Mouse (Mus musculus) hindbrain, embryonic 15.5 days (tissue): ENCODE measurements around the gene Mthfr. TPM values are rescaled to one million over a fixed set of nuclear protein-coding genes. Genes with fewer than 3 reads are reported as not detected.

ENCODE experiments used
- ATAC-seq: fragments of 200-750 bp; cut with Nextera tagmentation; 2 replicates; pipeline ENCODE4 v1.8.0; 2017; ENCODE audit warnings: low read depth, moderate number of reproducible peaks, moderate TSS enrichment; ENCODE audit not compliant: low FRiP score
- H3K27ac ChIP-seq: fragments of 300-500 bp; sonication (generic); replicated peaks from 2 replicates; pipeline ENCODE4 v1.5.1; 2015; ENCODE audit warnings: mild to moderate bottlenecking, inconsistent platforms
- H3K27me3 ChIP-seq: fragments of 300-500 bp; sonication (generic); 2 replicates; pipeline ENCODE4 v1.6.1; 2015; ENCODE audit warnings: control low read depth, inconsistent platforms
- H3K36me3 ChIP-seq: fragments of 300-500 bp; sonication (generic); 2 replicates; pipeline ENCODE4 v1.6.1; 2015; ENCODE audit warnings: control low read depth, inconsistent platforms
- H3K4me1 ChIP-seq: fragments of 300-500 bp; sonication (generic); replicated peaks from 2 replicates; pipeline ENCODE4 v1.6.1; 2015; ENCODE audit warnings: control low read depth, inconsistent platforms
- H3K4me2 ChIP-seq: fragments of 300-500 bp; sonication (generic); 2 replicates; pipeline ENCODE4 v1.6.1; 2015; ENCODE audit warnings: moderate library complexity, mild to moderate bottlenecking, inconsistent platforms
- H3K4me3 ChIP-seq: fragments of 300-500 bp; sonication (generic); 2 replicates; pipeline ENCODE4 v1.5.1; 2015; ENCODE audit warnings: mild to moderate bottlenecking, inconsistent platforms
- H3K9ac ChIP-seq: fragments of 300-500 bp; sonication (generic); 2 replicates; pipeline ENCODE4 v1.6.1; 2015; ENCODE audit warnings: inconsistent platforms
- H3K9me3 ChIP-seq: fragments of 300-500 bp; sonication (generic); 2 replicates; pipeline ENCODE4 v1.6.1; 2016; ENCODE audit warnings: control low read depth, inconsistent platforms
- WGBS: fragments of 180-500 bp; shearing (Covaris S2); methylation state at CpG from one replicate; pipeline ENCODE4 v1.1.7; 2015; 5-methylcytosine and 5-hydroxymethylcytosine counted together
- polyA plus RNA-seq: library from polyadenylated mRNA; unstranded; fragments of >200 nt; fragmentation: Nextera tagmentation; extraction: Ambion mirVana; gene quantifications from 2 replicates; pipeline ENCODE4 v1.2.1, GENCODE M21; 2015

Mthfr gene
- polyA plus RNA-seq, 1 experiment from 2014 or later, result 18.0 TPM

DNA sequence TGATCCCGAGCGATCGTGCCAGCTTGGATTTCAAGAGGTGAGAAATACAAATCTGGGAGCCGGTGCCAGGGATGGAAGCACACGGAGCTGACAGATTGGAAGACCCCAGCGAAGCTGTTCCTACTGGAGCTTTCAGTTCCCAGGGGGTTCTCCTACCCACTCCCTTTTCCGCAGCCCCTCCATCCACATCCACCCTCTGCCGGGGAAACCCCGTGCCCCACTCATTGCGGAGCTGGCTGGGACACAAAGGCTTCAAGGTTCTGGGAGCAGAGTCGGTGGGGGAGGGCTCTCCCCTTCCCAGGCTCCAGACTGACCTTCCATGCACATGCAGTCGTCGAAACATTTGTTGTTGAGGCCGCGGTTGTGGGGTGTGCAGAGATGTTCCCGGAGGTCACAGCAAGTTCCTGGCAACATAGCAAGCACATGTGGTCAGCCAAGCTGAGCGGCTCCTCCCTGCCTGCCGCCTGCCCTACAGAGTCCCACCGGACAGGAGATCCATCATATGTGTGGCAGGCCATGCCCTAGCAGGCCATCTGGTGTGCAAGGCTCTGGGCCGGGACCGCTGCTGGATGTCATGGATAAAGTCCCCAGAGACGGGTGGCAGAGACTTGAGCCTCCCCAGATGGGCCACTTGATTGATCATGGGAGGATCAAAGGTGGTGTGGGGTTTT is 68.9 kb downstream of the Mthfr start:
- peaks cover 10% of the 10 kb centered on the region; the same call in 1 of the 2 replicates for H3K36me3 ChIP-seq
- H3K4me2 ChIP-seq, result no peak overlapping the region
- no peak overlapping the region for H3K4me3 ChIP-seq
- H3K4me1 ChIP-seq, result peaks cover 7% of the 10 kb centered on the region; the same call in 1 of the 2 replicates
- H3K27me3 ChIP-seq, result no peaks in the 10 kb centered on the region
- H3K9ac ChIP-seq, result no peak overlapping the region; the same call in 1 of the 2 replicates
- H3K9me3 ChIP-seq, result no peaks in the 10 kb centered on the region
- 33% methylated on average over 22 of the region's 22 CpGs for WGBS
- peak overlapping the region; percentile 7 for H3K27ac ChIP-seq
- peak; percentile 75 for ATAC-seq

DNA sequence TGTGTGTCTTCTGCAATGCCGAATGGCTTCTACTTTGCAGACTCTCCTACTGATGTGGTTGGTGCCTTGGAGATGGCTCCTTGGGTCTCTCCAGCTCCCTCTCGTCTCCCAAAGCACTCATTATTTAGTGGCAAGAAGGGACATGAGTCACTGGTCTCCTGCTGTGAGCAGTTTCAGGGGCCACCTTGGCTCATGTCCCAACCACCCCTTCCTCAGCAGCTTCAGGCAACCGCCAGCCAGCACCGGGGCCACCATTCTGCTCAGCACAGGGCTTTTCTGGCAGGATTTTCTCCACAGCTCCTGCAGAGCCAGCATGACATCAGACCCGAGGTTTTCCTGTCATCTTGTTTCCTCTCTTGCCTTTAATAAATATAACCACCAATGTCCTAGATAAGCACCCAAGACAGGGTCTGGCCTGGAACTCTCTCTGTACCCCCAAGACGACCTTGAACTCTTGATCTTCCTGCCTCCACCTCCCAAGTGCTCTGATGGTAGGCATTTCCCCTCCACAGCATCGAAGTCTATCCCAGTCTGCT is 69.8 kb downstream of the Mthfr start:
- Histone ChIP-seq H3K36me3 (peaks cover 13% of the 10 kb centered on the region), H3K9ac (no peak overlapping the region), H3K4me3 (no peak overlapping the region), H3K27ac (peak overlapping the region; percentile 7; the same call in 1 of the 2 replicates), H3K9me3 (no peaks in the 10 kb centered on the region), H3K4me1 (peaks cover 7% of the 10 kb centered on the region; the same call in 1 of the 2 replicates), H3K4me2 (no peak overlapping the region), H3K27me3 (no peaks in the 10 kb centered on the region)
- WGBS, result 48% methylated on average over 7 of the region's 7 CpGs
- no peak for ATAC-seq

Other genes starting within 250 kb of the Mthfr start
- 3.9 and 4.7 TPM in 2 replicates for gene Zfp984, start 229.3 kb upstream of the Mthfr start, polyA plus RNA-seq
- 7.0 and 7.8 TPM in 2 replicates for gene Zfp933, start 190.7 kb upstream of the Mthfr start, polyA plus RNA-seq
- 38.1 and 39.8 TPM in 2 replicates for gene Miip, start 170.3 kb upstream of the Mthfr start, polyA plus RNA-seq
- gene Fv1, start 170.1 kb upstream of the Mthfr start, polyA plus RNA-seq, result 10.7 and 12.5 TPM in 2 replicates
- 93.6 and 104 TPM in 2 replicates for gene Mfn2, start 134.4 kb upstream of the Mthfr start, polyA plus RNA-seq
- 25.9 and 26.3 TPM in 2 replicates for gene Plod1, start 102.3 kb upstream of the Mthfr start, polyA plus RNA-seq
- gene 2510039O18Rik, start 98.2 kb upstream of the Mthfr start, polyA plus RNA-seq, result 13.3 and 14.0 TPM in 2 replicates
- gene Nppb, start 53.3 kb upstream of the Mthfr start, polyA plus RNA-seq, result 0.19 and 0.35 TPM in 2 replicates
- 1.6 and 1.7 TPM in 2 replicates for gene Nppa, start 38.4 kb upstream of the Mthfr start, polyA plus RNA-seq
- 31.3 and 32.8 TPM in 2 replicates for gene Clcn6, start 256 bp upstream of the Mthfr start, polyA plus RNA-seq
- gene Agtrap, start 49.0 kb downstream of the Mthfr start, polyA plus RNA-seq, result 6.0 and 6.8 TPM in 2 replicates
- gene Mad2l2, start 91.3 kb downstream of the Mthfr start, polyA plus RNA-seq, result 98.3 and 110 TPM in 2 replicates
- gene Draxin, start 91.6 kb downstream of the Mthfr start, polyA plus RNA-seq, result 15.4 and 16.1 TPM in 2 replicates
- 21.7 and 21.8 TPM in 2 replicates for gene Fbxo6, start 113.1 kb downstream of the Mthfr start, polyA plus RNA-seq
- gene Fbxo44, start 121.4 kb downstream of the Mthfr start, polyA plus RNA-seq, result 93.3 and 96.0 TPM in 2 replicates
- 21.4 and 23.4 TPM in 2 replicates for gene Fbxo2, start 121.5 kb downstream of the Mthfr start, polyA plus RNA-seq
- gene Disp3, start 248.9 kb downstream of the Mthfr start, polyA plus RNA-seq, result 13.3 and 15.3 TPM in 2 replicates